Mouse (Mus musculus) heart, embryonic 11.5 days (tissue): ENCODE results near the gene Fancb. TPM values are rescaled to one million over a fixed set of nuclear protein-coding genes. Genes with fewer than 3 reads are reported as not detected.

Source experiments
- ATAC-seq: fragments of 200-750 bp; cut with Nextera tagmentation; replicated peaks from 2 replicates; pipeline ENCODE4 v1.8.0; 2017; ENCODE audit warnings: moderate library complexity; ENCODE audit not compliant: insufficient number of reproducible peaks, low FRiP score, low TSS enrichment
- H3K27ac ChIP-seq: fragments of 300-500 bp; sonication (generic); 2 replicates; pipeline ENCODE4 v1.5.1; 2014; ENCODE audit warnings: mild to moderate bottlenecking, low read depth, low read length
- H3K27me3 ChIP-seq: fragments of 300-500 bp; sonication (generic); 2 replicates; pipeline ENCODE4 v1.6.1; 2014; ENCODE audit warnings: mild to moderate bottlenecking, low read length, mixed read lengths; ENCODE audit not compliant: control insufficient read depth, insufficient read depth
- H3K36me3 ChIP-seq: fragments of 300-500 bp; sonication (generic); 2 replicates; pipeline ENCODE4 v1.6.1; 2014; ENCODE audit warnings: mild to moderate bottlenecking, low read length, moderate library complexity, mixed read lengths; ENCODE audit not compliant: control insufficient read depth, insufficient read depth
- H3K4me1 ChIP-seq: fragments of 300-500 bp; sonication (generic); 2 replicates; pipeline ENCODE4 v1.6.1; 2014; ENCODE audit warnings: low read length; ENCODE audit not compliant: control insufficient read depth, insufficient read depth
- H3K4me2 ChIP-seq: fragments of 300-500 bp; sonication (generic); 2 replicates; pipeline ENCODE4 v1.6.1; 2014; ENCODE audit warnings: mild to moderate bottlenecking, moderate library complexity
- H3K4me3 ChIP-seq: fragments of 300-500 bp; sonication (generic); 2 replicates; pipeline ENCODE4 v1.5.1; 2014; ENCODE audit warnings: low read depth, low read length
- H3K9ac ChIP-seq: fragments of 300-500 bp; sonication (generic); 2 replicates; pipeline ENCODE4 v1.6.1; 2014; ENCODE audit warnings: mild to moderate bottlenecking, low read depth, low read length, moderate library complexity
- H3K9me3 ChIP-seq: fragments of 300-500 bp; sonication (generic); replicated peaks from 2 replicates; pipeline ENCODE4 v1.6.1; 2016; ENCODE audit warnings: low read length; ENCODE audit not compliant: control insufficient read depth
- polyA plus RNA-seq: library from polyadenylated mRNA; unstranded; fragments of >200 nt; fragmentation: Nextera tagmentation; extraction: Ambion mirVana; gene quantifications from 2 replicates; pipeline ENCODE4 v1.2.1, GENCODE M21; 2014

The Fancb gene
- polyA plus RNA-seq, 1 experiment from 2014 or later: 6.3 TPM

GRCm38 (mm10) chrX:165004779-165005324, 24.5 kb downstream of the Fancb start, which contains the start of gene Gm17604:
TSS of gene Gm17604 (minus strand) at chrX:165004829.
- no peaks in the 10 kb centered on the region for H3K9me3 ChIP-seq
- no peaks in the 10 kb centered on the region for H3K36me3 ChIP-seq
- H3K27me3 ChIP-seq: no peaks in the 10 kb centered on the region
- no peak within 1 kb of the TSS for H3K27ac ChIP-seq
- no peak within 1 kb of the TSS for H3K9ac ChIP-seq
- H3K4me2 ChIP-seq: no peak within 1 kb of the TSS
- no peak for ATAC-seq
- H3K4me3 ChIP-seq: no peak within 1 kb of the TSS
- no peaks in the 10 kb centered on the region for H3K4me1 ChIP-seq

Other genes with a start within 250 kb of the Fancb start
- gene Mospd2, start 217 bp upstream of the Fancb start, polyA plus RNA-seq: 11.9 and 12.2 TPM in 2 replicates
- not detected in 2 replicates for gene Gm17604, start 24.2 kb downstream of the Fancb start, polyA plus RNA-seq